Mouse (Mus musculus) kidney, embryonic 14.5 days (tissue): ENCODE data around the gene 4930404N11Rik. TPM values are rescaled to one million over a fixed set of nuclear protein-coding genes. Genes with fewer than 3 reads are reported as not detected.

Experiments used
- ATAC-seq: fragments of 200-750 bp; cut with Nextera tagmentation; 2 replicates; pipeline ENCODE4 v1.8.0; 2017; ENCODE audit warnings: moderate number of reproducible peaks, mild to moderate bottlenecking, moderate TSS enrichment, moderate library complexity; ENCODE audit not compliant: low FRiP score, low TSS enrichment
- H3K27ac ChIP-seq: fragments of 300-500 bp; sonication (generic); 2 replicates; pipeline ENCODE4 v1.5.1; 2014; ENCODE audit warnings: low read depth, mild to moderate bottlenecking, low read length, moderate library complexity, mixed read lengths
- H3K27me3 ChIP-seq: fragments of 300-500 bp; sonication (generic); 2 replicates; pipeline ENCODE4 v1.6.1; 2014; ENCODE audit warnings: mild to moderate bottlenecking, low read length; ENCODE audit not compliant: control insufficient read depth, insufficient read depth
- H3K36me3 ChIP-seq: fragments of 300-500 bp; sonication (generic); 2 replicates; pipeline ENCODE4 v1.6.1; 2014; ENCODE audit warnings: low read length, mixed read lengths; ENCODE audit not compliant: control insufficient read depth, insufficient read depth
- H3K4me1 ChIP-seq: fragments of 300-500 bp; sonication (generic); 2 replicates; pipeline ENCODE4 v1.6.1; 2014; ENCODE audit warnings: low read length, mixed read lengths; ENCODE audit not compliant: control insufficient read depth, insufficient read depth
- H3K4me2 ChIP-seq: fragments of 300-500 bp; sonication (generic); replicated peaks from 2 replicates; pipeline ENCODE4 v1.6.1; 2014; ENCODE audit warnings: low read depth, mild to moderate bottlenecking, low read length
- H3K4me3 ChIP-seq: fragments of 300-500 bp; sonication (generic); 2 replicates; pipeline ENCODE4 v1.5.1; 2014; ENCODE audit warnings: mild to moderate bottlenecking, low read length
- H3K9ac ChIP-seq: fragments of 300-500 bp; sonication (generic); 2 replicates; pipeline ENCODE4 v1.6.1; 2014; ENCODE audit warnings: low read depth, mild to moderate bottlenecking, low read length, moderate library complexity
- H3K9me3 ChIP-seq: fragments of 300-500 bp; sonication (generic); 2 replicates; pipeline ENCODE4 v1.6.1; 2016; ENCODE audit warnings: low read length; ENCODE audit not compliant: control insufficient read depth
- WGBS: fragments of 180-500 bp; shearing (Covaris S2); extraction: QIAGEN DNeasy Blood & Tissue Kit; methylation state at CpG from one replicate; pipeline ENCODE4 v1.1.7; 2014; 5-methylcytosine and 5-hydroxymethylcytosine counted together
- polyA plus RNA-seq: library from polyadenylated mRNA; unstranded; fragments of >200 nt; fragmentation: Nextera tagmentation; extraction: Ambion mirVana; gene quantifications from 2 replicates; pipeline ENCODE4 v1.2.1, GENCODE M21; 2014

4930404N11Rik gene
- polyA plus RNA-seq, 1 experiment from 2014 or later = 0.30 TPM

- WGBS = 70% methylated on average over 5 of the region's 5 CpGs
- peaks cover 23% of the 10 kb centered on the region for H3K4me1 ChIP-seq
- 0 out of 2 replicates have a peak, but pooled peaks cover 5% of the 10 kb centered on the region for H3K27me3 ChIP-seq
- no peak overlapping the region for H3K27ac ChIP-seq
- no peaks in the 10 kb centered on the region for H3K9me3 ChIP-seq
- no peak for ATAC-seq
- no peak overlapping the region for H3K4me2 ChIP-seq
- H3K9ac ChIP-seq = no peak overlapping the region
- H3K4me3 ChIP-seq = no peak overlapping the region
- H3K36me3 ChIP-seq = peaks cover 34% of the 10 kb centered on the region
These were observed 31.1 kb upstream of the 4930404N11Rik start for GRCm38 (mm10) chr10:81396749-81397148.

GRCm38 (mm10) chr10:81395865-81396264 is 30.2 kb upstream of the 4930404N11Rik start:
- 91% methylated on average over 4 of the region's 4 CpGs for WGBS
- ATAC-seq = no peak
- no peak overlapping the region for H3K9ac ChIP-seq

GRCm38 (mm10) chr10:81395127-81395526 is 29.5 kb upstream of the 4930404N11Rik start:
- Histone ChIP-seq H3K4me2 (no peak overlapping the region), H3K9ac (no peak overlapping the region), H3K4me1 (peaks cover 13% of the 10 kb centered on the region), H3K36me3 (peaks cover 29% of the 10 kb centered on the region), H3K4me3 (no peak overlapping the region), H3K9me3 (no peaks in the 10 kb centered on the region), H3K27me3 (no peaks in the 10 kb centered on the region), H3K27ac (no peak overlapping the region)
- WGBS = 23% methylated on average over 5 of the region's 5 CpGs
- no peak for ATAC-seq

More at GRCm38 (mm10) chr10:81395865-81396264, 30.2 kb upstream of the 4930404N11Rik start:
- Histone ChIP-seq H3K36me3 (peaks cover 36% of the 10 kb centered on the region), H3K4me2 (no peak overlapping the region), H3K9me3 (no peaks in the 10 kb centered on the region), H3K4me1 (peaks cover 15% of the 10 kb centered on the region), H3K27ac (no peak overlapping the region), H3K4me3 (no peak overlapping the region), H3K27me3 (0 out of 2 replicates have a peak, but pooled peaks cover 5% of the 10 kb centered on the region)

GRCm38 (mm10) chr10:81393456-81394063 is 27.9 kb upstream of the 4930404N11Rik start:
- Histone ChIP-seq H3K9ac (peak overlapping the region; percentile 45; the same call in 1 of the 2 replicates), H3K27me3 (no peaks in the 10 kb centered on the region), H3K4me3 (peak overlapping the region; percentile 26; the same call in 1 of the 2 replicates), H3K27ac (peak overlapping the region; percentile 63; the same call in 1 of the 2 replicates), H3K4me1 (peaks cover 17% of the 10 kb centered on the region), H3K4me2 (peak overlapping the region; percentile 51), H3K36me3 (peaks cover 20% of the 10 kb centered on the region; the same call in 1 of the 2 replicates), H3K9me3 (no peaks in the 10 kb centered on the region)
- 4% methylated on average over 19 of the region's 19 CpGs for WGBS
- ATAC-seq = 0 out of 2 replicates have a peak, but pooled peaks have one; percentile 4

- H3K4me1 ChIP-seq = peaks cover 17% of the 10 kb centered on the region
- ATAC-seq = no peak; the same call in 1 of the 2 replicates
- H3K4me3 ChIP-seq = peak within 1 kb of the TSS; percentile 26
- no peaks in the 10 kb centered on the region for H3K9me3 ChIP-seq
- H3K9ac ChIP-seq = peak within 1 kb of the TSS; percentile 45; the same call in 1 of the 2 replicates
- peaks cover 21% of the 10 kb centered on the region for H3K36me3 ChIP-seq
- 61% methylated on average over 14 of the region's 14 CpGs for WGBS
- H3K4me2 ChIP-seq = peak within 1 kb of the TSS; percentile 51
- H3K27me3 ChIP-seq = no peaks in the 10 kb centered on the region
- peak within 1 kb of the TSS; percentile 63; the same call in 1 of the 2 replicates for H3K27ac ChIP-seq
These were observed 27.2 kb upstream of the 4930404N11Rik start, which contains the start of gene Smim24 for GRCm38 (mm10) chr10:81392781-81393185. Gene Smim24 (plus strand): TSS chr10:81393051.

- ATAC-seq = no peak
- Histone ChIP-seq H3K9ac (no peak overlapping the region), H3K9me3 (no peaks in the 10 kb centered on the region), H3K4me1 (peaks cover 17% of the 10 kb centered on the region), H3K27me3 (no peaks in the 10 kb centered on the region), H3K36me3 (peaks cover 21% of the 10 kb centered on the region), H3K4me2 (no peak overlapping the region), H3K4me3 (no peak overlapping the region), H3K27ac (no peak overlapping the region)
- 84% methylated on average over 6 of the region's 6 CpGs for WGBS
These were observed 26.7 kb upstream of the 4930404N11Rik start for GRCm38 (mm10) chr10:81392270-81392669.

GRCm38 (mm10) chr10:81390678-81390965 is 25.0 kb upstream of the 4930404N11Rik start:
- H3K4me1 ChIP-seq = peaks cover 20% of the 10 kb centered on the region

GRCm38 (mm10) chr10:81389801-81390677 is 24.4 kb upstream of the 4930404N11Rik start:
- H3K27ac ChIP-seq = no peak overlapping the region
- peak; percentile 43; the same call in 1 of the 2 replicates for ATAC-seq
- peaks cover 26% of the 10 kb centered on the region for H3K4me1 ChIP-seq
- H3K9me3 ChIP-seq = no peaks in the 10 kb centered on the region
- no peak overlapping the region for H3K4me3 ChIP-seq
- no peak overlapping the region for H3K4me2 ChIP-seq
- peaks cover 32% of the 10 kb centered on the region for H3K36me3 ChIP-seq
- WGBS = 62% methylated on average over 23 of the region's 23 CpGs
- H3K9ac ChIP-seq = no peak overlapping the region
- no peaks in the 10 kb centered on the region for H3K27me3 ChIP-seq

More at GRCm38 (mm10) chr10:81390678-81390965, 25.0 kb upstream of the 4930404N11Rik start:
- H3K4me3 ChIP-seq = no peak overlapping the region
- ATAC-seq = no peak
- no peak overlapping the region for H3K4me2 ChIP-seq
- H3K27me3 ChIP-seq = no peaks in the 10 kb centered on the region
- H3K9me3 ChIP-seq = no peaks in the 10 kb centered on the region
- no peak overlapping the region for H3K9ac ChIP-seq
- peaks cover 32% of the 10 kb centered on the region for H3K36me3 ChIP-seq
- WGBS = 93% methylated on average over 13 of the region's 13 CpGs
- H3K27ac ChIP-seq = no peak overlapping the region
